Mouse (Mus musculus) heart, postnatal 36 days (tissue): ENCODE results near the gene Sh3tc1. TPM values are rescaled to one million over a fixed set of nuclear protein-coding genes. Genes with fewer than 3 reads are reported as not detected.

Source experiments
- DNase-seq, 2 experiments: peaks; one replicate each; pipeline ENCODE4 v3.0.0; 2021 to 2022
- intact Hi-C: fragments of 180-260 bp; cut with DNase I; formaldehyde crosslinking; loops from one replicate; pipeline ENCODE4 v1.15.1; 2025
- total RNA-seq, 2 experiments: library from RNA; stranded (reverse); gene quantifications; 2 replicates each; pipeline ENCODE4 v1.2.3; 2021

Sh3tc1 gene
- total RNA-seq, 2 experiments from 2014 or later, result 7.0 to 9.9 TPM

- intact Hi-C loops, result loop anchor here (1.0 to 5.0 kb wide), 2 partner anchors 39 to 161 kb away; no protein-coding TSS in a partner anchor
- no peak for DNase-seq
These were observed 16.2 kb upstream of the Sh3tc1 start for GRCm38 (mm10) chr5:35756020-35756419.

GRCm38 (mm10) chr5:35755131-35755733 is 15.4 kb upstream of the Sh3tc1 start:
- intact Hi-C loops, result loop anchor here (1.0 to 5.0 kb wide), 3 partner anchors 28 to 54 kb away; no protein-coding TSS in a partner anchor
- DNase-seq, result peak; percentile 66 to 70

GRCm38 (mm10) chr5:35751016-35751415 is 11.2 kb upstream of the Sh3tc1 start:
- intact Hi-C loops, result no loop called here
- DNase-seq, result no peak

GRCm38 (mm10) chr5:35750026-35750425 is 10.2 kb upstream of the Sh3tc1 start:
- intact Hi-C loops, result no loop called here

GRCm38 (mm10) chr5:35749416-35749815 is 9.6 kb upstream of the Sh3tc1 start:
- intact Hi-C loops, result no loop called here
- DNase-seq, result no peak

More at GRCm38 (mm10) chr5:35750026-35750425, 10.2 kb upstream of the Sh3tc1 start:
- DNase-seq, result no peak

GRCm38 (mm10) chr5:35746910-35747309 is 7.1 kb upstream of the Sh3tc1 start:
- intact Hi-C loops, result loop anchor here (1.0 kb wide), 1 partner anchor 111 kb away; no protein-coding TSS in a partner anchor
- peak; percentile 83 to 88 for DNase-seq

GRCm38 (mm10) chr5:35745406-35745805 is 5.6 kb upstream of the Sh3tc1 start:
- DNase-seq, result no peak
- intact Hi-C loops, result no loop called here

GRCm38 (mm10) chr5:35743990-35744722 is 4.4 kb upstream of the Sh3tc1 start:
- intact Hi-C loops, result no loop called here
- DNase-seq, result no peak

GRCm38 (mm10) chr5:35743238-35743951 is 3.6 kb upstream of the Sh3tc1 start:
- intact Hi-C loops, result no loop called here
- peak; percentile 65 to 73 for DNase-seq

- no peak for DNase-seq
- intact Hi-C loops, result no loop called here
These were observed 1.5 kb upstream of the Sh3tc1 start for GRCm38 (mm10) chr5:35741225-35741820.

GRCm38 (mm10) chr5:35740716-35741115 is 929 bp upstream of the Sh3tc1 start:
- intact Hi-C loops, result no loop called here
- no peak for DNase-seq

GRCm38 (mm10) chr5:35739005-35739404 is 782 bp downstream of the Sh3tc1 start:
- no peak for DNase-seq
- intact Hi-C loops, result no loop called here

- DNase-seq, result peak; percentile 53 to 67
- intact Hi-C loops, result no loop called here
These were observed 2.4 kb downstream of the Sh3tc1 start for GRCm38 (mm10) chr5:35737231-35737901.

GRCm38 (mm10) chr5:35733523-35733922 is 6.3 kb downstream of the Sh3tc1 start:
- DNase-seq, result no peak
- intact Hi-C loops, result no loop called here

- DNase-seq, result no peak
- intact Hi-C loops, result no loop called here
These were observed 8.8 kb downstream of the Sh3tc1 start for GRCm38 (mm10) chr5:35731006-35731405.

- intact Hi-C loops, result no loop called here
- no peak for DNase-seq
These were observed 9.2 kb downstream of the Sh3tc1 start for GRCm38 (mm10) chr5:35730552-35730951.

- peak; percentile 55 to 56 for DNase-seq
- intact Hi-C loops, result no loop called here
These were observed 9.9 kb downstream of the Sh3tc1 start for GRCm38 (mm10) chr5:35729844-35730243.

GRCm38 (mm10) chr5:35728957-35729460 is 10.8 kb downstream of the Sh3tc1 start:
- intact Hi-C loops, result no loop called here

GRCm38 (mm10) chr5:35728344-35728956 is 11.3 kb downstream of the Sh3tc1 start:
- intact Hi-C loops, result no loop called here
- DNase-seq, result no peak

More at GRCm38 (mm10) chr5:35728957-35729460, 10.8 kb downstream of the Sh3tc1 start:
- peak; percentile 74 to 79 for DNase-seq

GRCm38 (mm10) chr5:35727447-35727846 is 12.3 kb downstream of the Sh3tc1 start:
- no peak for DNase-seq
- intact Hi-C loops, result loop anchor here (2.0 kb wide), 1 partner anchor 27 kb away; no protein-coding TSS in a partner anchor
